Mouse (Mus musculus) heart, embryonic 11.5 days (tissue): Measurements from ENCODE around the gene Phldb1. TPM values are rescaled to one million over a fixed set of nuclear protein-coding genes. Genes with fewer than 3 reads are reported as not detected.

Experiments
- ATAC-seq: fragments of 200-750 bp; cut with Nextera tagmentation; replicated peaks from 2 replicates; pipeline ENCODE4 v1.8.0; 2017; ENCODE audit warnings: moderate library complexity; ENCODE audit not compliant: insufficient number of reproducible peaks, low FRiP score, low TSS enrichment
- H3K27ac ChIP-seq: fragments of 300-500 bp; sonication (generic); 2 replicates; pipeline ENCODE4 v1.5.1; 2014; ENCODE audit warnings: mild to moderate bottlenecking, low read depth, low read length
- H3K27me3 ChIP-seq: fragments of 300-500 bp; sonication (generic); 2 replicates; pipeline ENCODE4 v1.6.1; 2014; ENCODE audit warnings: mild to moderate bottlenecking, low read length, mixed read lengths; ENCODE audit not compliant: control insufficient read depth, insufficient read depth
- H3K36me3 ChIP-seq: fragments of 300-500 bp; sonication (generic); 2 replicates; pipeline ENCODE4 v1.6.1; 2014; ENCODE audit warnings: mild to moderate bottlenecking, low read length, moderate library complexity, mixed read lengths; ENCODE audit not compliant: control insufficient read depth, insufficient read depth
- H3K4me1 ChIP-seq: fragments of 300-500 bp; sonication (generic); 2 replicates; pipeline ENCODE4 v1.6.1; 2014; ENCODE audit warnings: low read length; ENCODE audit not compliant: control insufficient read depth, insufficient read depth
- H3K4me2 ChIP-seq: fragments of 300-500 bp; sonication (generic); 2 replicates; pipeline ENCODE4 v1.6.1; 2014; ENCODE audit warnings: mild to moderate bottlenecking, moderate library complexity
- H3K4me3 ChIP-seq: fragments of 300-500 bp; sonication (generic); 2 replicates; pipeline ENCODE4 v1.5.1; 2014; ENCODE audit warnings: low read depth, low read length
- H3K9ac ChIP-seq: fragments of 300-500 bp; sonication (generic); 2 replicates; pipeline ENCODE4 v1.6.1; 2014; ENCODE audit warnings: mild to moderate bottlenecking, low read depth, low read length, moderate library complexity
- H3K9me3 ChIP-seq: fragments of 300-500 bp; sonication (generic); replicated peaks from 2 replicates; pipeline ENCODE4 v1.6.1; 2016; ENCODE audit warnings: low read length; ENCODE audit not compliant: control insufficient read depth
- WGBS: fragments of 180-500 bp; shearing (Covaris S2); extraction: QIAGEN DNeasy Blood & Tissue Kit; methylation state at CpG from one replicate; pipeline ENCODE4 v1.1.7; 2014; ENCODE audit not compliant: insufficient replicate concordance; 5-methylcytosine and 5-hydroxymethylcytosine counted together
- polyA plus RNA-seq: library from polyadenylated mRNA; unstranded; fragments of >200 nt; fragmentation: Nextera tagmentation; extraction: Ambion mirVana; gene quantifications from 2 replicates; pipeline ENCODE4 v1.2.1, GENCODE M21; 2014

The Phldb1 gene
- polyA plus RNA-seq, 1 experiment from 2014 or later = 23.6 TPM

- Histone ChIP-seq H3K4me2 (no peak overlapping the region), H3K9me3 (no peaks in the 10 kb centered on the region), H3K27ac (no peak overlapping the region), H3K4me1 (peaks cover 16% of the 10 kb centered on the region), H3K36me3 (peaks cover 22% of the 10 kb centered on the region), H3K4me3 (no peak overlapping the region), H3K9ac (no peak overlapping the region), H3K27me3 (no peaks in the 10 kb centered on the region)
- ATAC-seq = no peak
- 35% methylated on average over 7 of the region's 7 CpGs for WGBS
Observed at GRCm38 (mm10) chr9:44690641-44691040, 44.4 kb downstream of the Phldb1 start.

DNA sequence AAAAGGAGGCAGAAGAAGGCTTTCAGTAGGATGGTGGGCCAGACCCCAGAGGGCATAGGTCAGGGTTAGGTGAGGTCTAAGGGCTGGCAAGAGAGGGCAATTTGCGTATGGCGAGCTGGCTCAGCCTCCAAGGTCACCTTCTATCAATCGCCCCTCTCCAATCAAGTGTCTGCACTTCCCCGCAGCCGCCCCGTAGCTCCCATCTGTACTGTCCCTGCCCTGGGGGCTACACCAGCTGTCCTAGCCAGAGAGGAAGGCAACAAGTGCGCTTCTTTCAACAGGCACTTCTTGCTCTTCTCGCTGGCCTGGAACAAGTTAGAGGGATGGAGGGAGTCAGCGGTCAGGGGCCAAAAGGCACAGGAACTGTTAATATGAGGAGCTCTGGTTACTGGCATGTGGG lies 47.0 kb downstream of the Phldb1 start:
- peaks cover 16% of the 10 kb centered on the region for H3K4me1 ChIP-seq
- WGBS = 61% methylated on average over 9 of the region's 9 CpGs
- no peak overlapping the region for H3K9ac ChIP-seq
- H3K27me3 ChIP-seq = no peaks in the 10 kb centered on the region
- no peaks in the 10 kb centered on the region for H3K9me3 ChIP-seq
- H3K4me2 ChIP-seq = no peak overlapping the region
- H3K27ac ChIP-seq = no peak overlapping the region
- no peak for ATAC-seq
- no peak overlapping the region for H3K4me3 ChIP-seq
- H3K36me3 ChIP-seq = peaks cover 7% of the 10 kb centered on the region

DNA sequence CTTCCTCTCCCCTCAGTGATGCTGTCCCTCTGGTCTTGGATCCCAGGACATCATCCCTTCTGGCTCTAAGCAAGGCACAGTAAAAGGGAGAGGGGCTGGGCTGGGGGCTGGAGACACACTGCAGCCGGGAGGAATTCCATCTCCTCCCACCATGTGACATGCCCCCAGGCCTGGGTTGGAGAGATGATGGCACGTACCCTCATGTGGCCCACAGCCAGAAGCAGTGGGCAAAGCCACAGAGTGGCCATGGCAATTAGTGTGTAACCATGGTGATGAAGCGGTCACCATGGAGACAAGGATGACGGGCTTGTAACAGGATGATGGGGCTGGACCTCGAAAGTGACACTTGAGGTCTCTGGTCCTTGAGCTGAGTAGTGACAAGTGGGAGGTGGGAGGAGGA lies 48.4 kb downstream of the Phldb1 start:
- ATAC-seq = no peak
- Histone ChIP-seq H3K9me3 (no peaks in the 10 kb centered on the region), H3K4me2 (no peak overlapping the region), H3K4me3 (no peak overlapping the region), H3K27ac (no peak overlapping the region), H3K27me3 (no peaks in the 10 kb centered on the region), H3K36me3 (peaks cover 7% of the 10 kb centered on the region; the same call in 1 of the 2 replicates), H3K4me1 (peaks cover 10% of the 10 kb centered on the region), H3K9ac (no peak overlapping the region)
- WGBS = 73% methylated on average over 5 of the region's 5 CpGs

- Histone ChIP-seq H3K27ac (no peak overlapping the region), H3K4me3 (no peak overlapping the region), H3K9ac (no peak overlapping the region), H3K9me3 (no peaks in the 10 kb centered on the region), H3K4me2 (no peak overlapping the region), H3K36me3 (peaks cover 7% of the 10 kb centered on the region; the same call in 1 of the 2 replicates), H3K27me3 (0 out of 2 replicates have a peak, but pooled peaks cover 2% of the 10 kb centered on the region), H3K4me1 (no peaks in the 10 kb centered on the region; the same call in 1 of the 2 replicates)
- WGBS = 45% methylated on average over 14 of the region's 14 CpGs
- ATAC-seq = no peak
Observed at GRCm38 (mm10) chr9:44685346-44686330, 49.4 kb downstream of the Phldb1 start.

- Histone ChIP-seq H3K9me3 (no peaks in the 10 kb centered on the region), H3K4me2 (no peak overlapping the region), H3K27me3 (0 out of 2 replicates have a peak, but pooled peaks cover 2% of the 10 kb centered on the region), H3K27ac (no peak overlapping the region), H3K9ac (no peak overlapping the region), H3K4me3 (no peak overlapping the region), H3K36me3 (peaks cover 7% of the 10 kb centered on the region; the same call in 1 of the 2 replicates), H3K4me1 (no peaks in the 10 kb centered on the region)
- WGBS = 78% methylated on average over 8 of the region's 8 CpGs
- ATAC-seq = no peak
Observed at GRCm38 (mm10) chr9:44683046-44683445, 52.0 kb downstream of the Phldb1 start.

- 0 out of 2 replicates have a peak, but pooled peaks cover 2% of the 10 kb centered on the region for H3K27me3 ChIP-seq
- H3K9ac ChIP-seq = no peak overlapping the region
- no peak overlapping the region for H3K4me2 ChIP-seq
- WGBS = 70% methylated on average over 5 of the region's 5 CpGs
- no peaks in the 10 kb centered on the region for H3K4me1 ChIP-seq
- H3K27ac ChIP-seq = no peak overlapping the region
- ATAC-seq = no peak
- no peaks in the 10 kb centered on the region for H3K36me3 ChIP-seq
- no peaks in the 10 kb centered on the region for H3K9me3 ChIP-seq
- H3K4me3 ChIP-seq = no peak overlapping the region
Observed at GRCm38 (mm10) chr9:44679565-44679964, 55.4 kb downstream of the Phldb1 start.

- Histone ChIP-seq H3K27me3 (0 out of 2 replicates have a peak, but pooled peaks cover 2% of the 10 kb centered on the region), H3K4me2 (no peak overlapping the region), H3K36me3 (no peaks in the 10 kb centered on the region), H3K4me3 (no peak overlapping the region), H3K4me1 (no peaks in the 10 kb centered on the region), H3K27ac (no peak overlapping the region), H3K9me3 (no peaks in the 10 kb centered on the region), H3K9ac (no peak overlapping the region)
- WGBS = 75% methylated on average over 2 of the region's 2 CpGs
- ATAC-seq = no peak
Observed at GRCm38 (mm10) chr9:44678288-44678871, 56.6 kb downstream of the Phldb1 start.

- ATAC-seq = no peak
- no peak within 1 kb of the TSS for H3K27ac ChIP-seq
- H3K4me1 ChIP-seq = no peaks in the 10 kb centered on the region
- H3K4me2 ChIP-seq = no peak within 1 kb of the TSS
- H3K4me3 ChIP-seq = no peak within 1 kb of the TSS
- 84% methylated on average over 3 of the region's 3 CpGs for WGBS
- H3K9me3 ChIP-seq = no peaks in the 10 kb centered on the region
- no peaks in the 10 kb centered on the region for H3K36me3 ChIP-seq
- H3K27me3 ChIP-seq = no peaks in the 10 kb centered on the region
- H3K9ac ChIP-seq = no peak within 1 kb of the TSS
Observed at GRCm38 (mm10) chr9:44673005-44673404, 62.0 kb downstream of the Phldb1 start, which contains the start of gene Treh. TSS of gene Treh (plus strand) at chr9:44673233.
